Comparison of ENCODE assay signal across 13 mouse cellular contexts in the genomic region with DNA sequence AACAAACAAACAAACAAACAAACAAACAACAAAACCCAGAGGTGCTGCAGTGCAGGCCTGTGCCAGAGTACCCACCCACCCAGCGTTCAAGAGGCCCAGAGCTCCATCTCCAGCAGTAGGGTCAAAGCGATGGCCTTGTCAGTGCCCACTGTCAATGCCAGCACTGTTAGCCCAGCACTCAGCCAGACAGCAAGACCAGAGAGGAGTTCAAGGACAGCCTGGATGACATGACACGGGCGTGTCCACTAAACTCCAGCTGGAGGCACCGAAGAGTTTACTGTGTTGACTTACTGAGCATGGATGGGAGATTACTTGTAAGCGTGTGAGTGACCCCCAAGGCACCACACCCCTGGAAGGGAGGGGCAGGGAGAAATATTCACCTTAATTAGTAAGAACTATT.
A peak's percentile ranks its signal among the peaks of the same experiment; 100 is the strongest.
DNase-seq lines count a peak whose midpoint lies in the region; ATAC-seq and TF ChIP-seq lines count a peak whose summit lies in the region.
"Had no signal": no experiment of that assay in that cellular context is flagged by ENCODE, and none has a peak within 500 bp of the region (broad histone marks: within the 10 kb centered on the region; RNA-seq: fewer than 3 reads in every experiment).

No protein-coding gene starts in this region.

- H3K36me3 ChIP-seq in hindbrain, postnatal 0 days (ENCODE audit: insufficient read depth, low read length): no peaks in the 10 kb centered on the region
- no peaks in the 10 kb centered on the region for H3K36me3 ChIP-seq in hindbrain, embryonic 12.5 days
- H3K36me3 ChIP-seq: embryonic facial prominence, embryonic 13.5 days; embryonic facial prominence, embryonic 15.5 days; forebrain, embryonic 10.5 days; forebrain, embryonic 12.5 days had no signal

- peaks cover 25% of the 10 kb centered on the region for H3K4me1 ChIP-seq in hindbrain, postnatal 0 days (ENCODE audit: insufficient read depth, low read length)
- peaks cover 22% of the 10 kb centered on the region for H3K4me1 ChIP-seq in hindbrain, embryonic 12.5 days

- peak; percentile 64 for DNase-seq in adrenal gland, adult 2 months
- no peak for DNase-seq in adrenal gland, postnatal 4 days (ENCODE audit: low spot score in 2 of 2)
- peak; percentile 53 for DNase-seq in adrenal gland, postnatal 14 days
- DNase-seq in adrenal gland, adult 18-20 months (ENCODE audit: low spot score in 2 of 2): no peak
- DNase-seq in hindbrain, postnatal 0 days (ENCODE audit: low spot score): no peak
- DNase-seq: embryo, embryonic 11 days had no signal

- no peak overlapping the region for H3K4me3 ChIP-seq in hindbrain, postnatal 0 days (ENCODE audit: low read length)
- H3K4me3 ChIP-seq in hindbrain, embryonic 12.5 days: no peak overlapping the region
- H3K4me3 ChIP-seq: embryonic facial prominence, embryonic 13.5 days; embryonic facial prominence, embryonic 15.5 days; erythroblast, embryonic 14.5 days; forebrain, embryonic 10.5 days; forebrain, embryonic 12.5 days had no signal

- no peaks in the 10 kb centered on the region for H3K27me3 ChIP-seq in hindbrain, postnatal 0 days (ENCODE audit: insufficient read depth, low read length)
- no peaks in the 10 kb centered on the region for H3K27me3 ChIP-seq in hindbrain, embryonic 12.5 days
- H3K27me3 ChIP-seq: embryonic facial prominence, embryonic 13.5 days; embryonic facial prominence, embryonic 15.5 days; forebrain, embryonic 12.5 days had no signal

- 86% methylated on average over 6 of the region's 6 CpGs for WGBS in hindbrain, postnatal 0 days
- WGBS in hindbrain, embryonic 12.5 days: 91% methylated on average over 6 of the region's 6 CpGs

- no peak overlapping the region for H3K27ac ChIP-seq in hindbrain, postnatal 0 days
- no peak overlapping the region for H3K27ac ChIP-seq in hindbrain, embryonic 12.5 days
- H3K27ac ChIP-seq: embryonic facial prominence, embryonic 13.5 days; embryonic facial prominence, embryonic 15.5 days; forebrain, embryonic 10.5 days; forebrain, embryonic 12.5 days had no signal

- 0 out of 2 replicates have a peak overlapping the region, but pooled peaks have one; percentile 6 for H3K4me2 ChIP-seq in hindbrain, postnatal 0 days (ENCODE audit: low read depth, low read length)
- H3K4me2 ChIP-seq in hindbrain, embryonic 12.5 days (replicated peaks): no peak overlapping the region
- H3K4me2 ChIP-seq: embryonic facial prominence, embryonic 13.5 days; embryonic facial prominence, embryonic 15.5 days; forebrain, embryonic 12.5 days had no signal

- TF ChIP-seq CTCF in hindbrain, postnatal 0 days (IDR thresholded peaks at IDR 0.05; ENCODE audit: low read depth): no peak

- no peak overlapping the region for H3K9ac ChIP-seq in hindbrain, postnatal 0 days (replicated peaks; ENCODE audit: low read length)
- no peak overlapping the region for H3K9ac ChIP-seq in hindbrain, embryonic 12.5 days
- H3K9ac ChIP-seq: embryonic facial prominence, embryonic 13.5 days; embryonic facial prominence, embryonic 15.5 days; forebrain, embryonic 12.5 days had no signal

- ATAC-seq in hindbrain, postnatal 0 days: no peak
- no peak for ATAC-seq in hindbrain, embryonic 12.5 days (ENCODE audit: low FRiP score)
- ATAC-seq: forebrain, embryonic 16.5 days had no signal

- H3K9me3 ChIP-seq in hindbrain, postnatal 0 days (ENCODE audit: low read length): no peaks in the 10 kb centered on the region
- no peaks in the 10 kb centered on the region for H3K9me3 ChIP-seq in hindbrain, embryonic 12.5 days (replicated peaks)
- H3K9me3 ChIP-seq: embryonic facial prominence, embryonic 13.5 days; embryonic facial prominence, embryonic 15.5 days; forebrain, embryonic 10.5 days; forebrain, embryonic 12.5 days had no signal

Comparison
In these comparisons a context has a peak if more than half of its experiments do, and no peak if none do; other contexts are left out.
1. DNase-seq: peak in adrenal gland, adult 2 months (single experiment) and adrenal gland, postnatal 14 days (single experiment); none in adrenal gland, postnatal 4 days (0 of 2), adrenal gland, adult 18-20 months (0 of 2) and hindbrain, postnatal 0 days (single experiment).